Mouse (Mus musculus) gonadal fat pad, adult 2 months (tissue): Measurements from ENCODE around the gene Gch1. TPM values are rescaled to one million over a fixed set of nuclear protein-coding genes. Genes with fewer than 3 reads are reported as not detected.

Experiments
- polyA plus RNA-seq: library from polyadenylated mRNA; depleted of rRNA; stranded (reverse); fragments of >200 nt; gene quantifications from 2 replicates; pipeline ENCODE4 v1.2.3, GENCODE M21; 2012; rRNA removed

Gch1 gene
- polyA plus RNA-seq, 1 experiment = 3.7 TPM

Other genes starting within 250 kb of the Gch1 start
- 1.1 and 1.2 TPM in 2 replicates for gene Wdhd1, start 87.4 kb upstream of the Gch1 start, polyA plus RNA-seq
- gene Socs4, start 87.5 kb upstream of the Gch1 start, polyA plus RNA-seq = 3.1 and 3.6 TPM in 2 replicates
- gene Mapk1ip1l, start 108.9 kb upstream of the Gch1 start, polyA plus RNA-seq = 23.6 and 24.9 TPM in 2 replicates
- 99.8 and 197 TPM in 2 replicates for gene Lgals3, start 178.3 kb upstream of the Gch1 start, polyA plus RNA-seq
- 0.74 and 1.2 TPM in 2 replicates for gene Dlgap5, start 229.0 kb upstream of the Gch1 start, polyA plus RNA-seq